Mouse (Mus musculus) testis, adult 2 months (tissue): ENCODE measurements at regions not wholly inside any gene's neighbourhood (a gene's known extent, or its start where the extent isn't known, plus 50 kb on each side); places are given as distances from the start of the nearest gene placed in this dataset.

Experiments used
- H3K27ac ChIP-seq: fragments of 200-500 bp; 2 replicates; pipeline ENCODE4 v1.5.1; 2012; ENCODE audit warnings: low read depth, low read length; ENCODE audit not compliant: control insufficient read depth, insufficient read depth
- H3K27me3 ChIP-seq: fragments of 200-500 bp; 2 replicates; pipeline ENCODE4 v1.6.1; 2012; ENCODE audit warnings: mild to moderate bottlenecking, low read length, moderate library complexity; ENCODE audit not compliant: control insufficient read depth, insufficient read depth
- H3K36me3 ChIP-seq: fragments of 200-500 bp; 2 replicates; pipeline ENCODE4 v1.6.1; 2012; ENCODE audit warnings: mild to moderate bottlenecking, low read length; ENCODE audit not compliant: control insufficient read depth, insufficient read depth
- H3K4me1 ChIP-seq: fragments of 200-500 bp; 2 replicates; pipeline ENCODE4 v1.6.1; 2012; ENCODE audit warnings: low read length; ENCODE audit not compliant: control insufficient read depth, insufficient read depth
- H3K4me3 ChIP-seq: fragments of 200-500 bp; 2 replicates; pipeline ENCODE4 v1.5.1; 2012; ENCODE audit warnings: low read depth, mild to moderate bottlenecking, low read length, moderate library complexity, mixed read lengths; ENCODE audit not compliant: control insufficient read depth
- CTCF ChIP-seq: fragments of 200-500 bp; IDR thresholded peaks from 2 replicates; pipeline ENCODE4 v1.5.1; 2012; ENCODE audit warnings: low read depth, mild to moderate bottlenecking, inconsistent platforms, low read length, moderate library complexity; ENCODE audit not compliant: control insufficient read depth, insufficient read depth, insufficient replicate concordance
- POLR2A ChIP-seq: fragments of 200-500 bp; IDR thresholded peaks from 2 replicates; pipeline ENCODE4 v1.6.1; 2012; ENCODE audit warnings: low read depth, mild to moderate bottlenecking, inconsistent platforms, low read length, moderate library complexity; ENCODE audit not compliant: control insufficient read depth

DNA sequence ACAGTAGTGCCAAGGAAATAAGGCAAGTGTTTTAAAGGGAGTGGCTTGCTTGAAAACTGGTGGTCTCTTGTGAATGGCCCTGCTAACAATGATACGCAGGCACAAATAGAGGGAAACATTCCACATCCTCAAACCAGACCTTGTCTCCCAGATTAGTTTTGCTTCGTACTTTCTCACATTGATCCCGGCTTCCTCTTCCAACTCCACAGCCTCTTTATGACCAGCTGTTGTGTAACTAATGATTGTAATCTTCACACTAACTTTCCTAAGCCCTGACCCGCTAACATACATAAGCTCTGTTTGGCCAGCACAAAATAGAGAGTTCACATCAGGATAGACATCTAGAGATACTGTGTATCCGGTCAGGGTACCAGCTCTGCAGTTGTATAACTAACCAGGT is 116.3 kb upstream of the Arhgap28 start:
- no peak for TF ChIP-seq CTCF
- no peak for TF ChIP-seq POLR2A
- no peak overlapping the region for H3K4me3 ChIP-seq
- H3K27ac ChIP-seq, result no peak overlapping the region
- no peaks in the 10 kb centered on the region for H3K36me3 ChIP-seq
- H3K27me3 ChIP-seq, result no peaks in the 10 kb centered on the region
- no peaks in the 10 kb centered on the region; the same call in 1 of the 2 replicates for H3K4me1 ChIP-seq

- Histone ChIP-seq H3K4me3 (no peak overlapping the region), H3K4me1 (no peaks in the 10 kb centered on the region; the same call in 1 of the 2 replicates), H3K27ac (no peak overlapping the region), H3K27me3 (no peaks in the 10 kb centered on the region), H3K36me3 (no peaks in the 10 kb centered on the region)
- no peak for TF ChIP-seq POLR2A
- no peak for TF ChIP-seq CTCF
Observed at GRCm38 (mm10) chr17:68120744-68121143, 116.8 kb upstream of the Arhgap28 start.

- no peaks in the 10 kb centered on the region for H3K27me3 ChIP-seq
- TF ChIP-seq CTCF, result no peak
- TF ChIP-seq POLR2A, result no peak
Observed at GRCm38 (mm10) chr17:68134373-68134772, 130.5 kb upstream of the Arhgap28 start.

GRCm38 (mm10) chr17:68135436-68135835 is 131.5 kb upstream of the Arhgap28 start:
- Histone ChIP-seq H3K4me1 (no peaks in the 10 kb centered on the region), H3K4me3 (no peak overlapping the region), H3K36me3 (no peaks in the 10 kb centered on the region), H3K27me3 (no peaks in the 10 kb centered on the region), H3K27ac (no peak overlapping the region)
- no peak for TF ChIP-seq POLR2A
- no peak for TF ChIP-seq CTCF

More at GRCm38 (mm10) chr17:68134373-68134772, 130.5 kb upstream of the Arhgap28 start:
- Histone ChIP-seq H3K27ac (no peak overlapping the region), H3K4me3 (no peak overlapping the region), H3K36me3 (no peaks in the 10 kb centered on the region), H3K4me1 (no peaks in the 10 kb centered on the region)

GRCm38 (mm10) chr17:68143307-68143706 is 130.3 kb upstream of the L3mbtl4 start:
- no peaks in the 10 kb centered on the region for H3K36me3 ChIP-seq
- no peak overlapping the region for H3K27ac ChIP-seq
- no peak for TF ChIP-seq POLR2A
- no peak for TF ChIP-seq CTCF
- H3K4me1 ChIP-seq, result no peaks in the 10 kb centered on the region
- no peaks in the 10 kb centered on the region for H3K27me3 ChIP-seq
- H3K4me3 ChIP-seq, result no peak overlapping the region

DNA sequence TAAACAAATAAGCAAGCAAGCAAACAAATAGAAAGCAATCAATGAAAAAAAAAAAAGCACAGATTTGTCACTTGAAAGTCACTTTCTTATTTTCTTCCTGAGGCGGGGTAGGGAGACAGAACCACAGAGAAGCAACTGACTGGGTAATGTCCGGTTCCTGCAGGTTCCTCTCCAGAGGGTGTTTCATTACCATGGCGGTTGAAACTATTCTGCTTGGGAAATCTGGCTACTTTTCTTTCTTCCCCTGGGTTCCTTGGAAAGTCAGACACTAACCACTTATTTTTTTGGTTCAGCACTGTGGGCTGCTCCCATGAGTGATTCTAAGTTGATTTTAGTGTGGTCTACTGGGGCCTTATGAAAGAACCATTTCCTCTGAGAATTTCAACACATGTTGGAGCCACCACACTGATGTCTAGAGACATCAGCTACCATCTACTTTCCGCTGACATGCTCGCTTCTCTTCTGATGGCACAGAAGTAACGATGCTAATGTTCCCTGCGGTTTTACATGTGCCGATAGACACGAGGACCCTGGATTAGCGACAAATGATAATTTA is 124.3 kb upstream of the L3mbtl4 start:
- Histone ChIP-seq H3K4me3 (no peak overlapping the region), H3K27me3 (no peaks in the 10 kb centered on the region), H3K4me1 (no peaks in the 10 kb centered on the region), H3K36me3 (no peaks in the 10 kb centered on the region), H3K27ac (no peak overlapping the region)
- TF ChIP-seq CTCF (no peak), POLR2A (no peak)

DNA sequence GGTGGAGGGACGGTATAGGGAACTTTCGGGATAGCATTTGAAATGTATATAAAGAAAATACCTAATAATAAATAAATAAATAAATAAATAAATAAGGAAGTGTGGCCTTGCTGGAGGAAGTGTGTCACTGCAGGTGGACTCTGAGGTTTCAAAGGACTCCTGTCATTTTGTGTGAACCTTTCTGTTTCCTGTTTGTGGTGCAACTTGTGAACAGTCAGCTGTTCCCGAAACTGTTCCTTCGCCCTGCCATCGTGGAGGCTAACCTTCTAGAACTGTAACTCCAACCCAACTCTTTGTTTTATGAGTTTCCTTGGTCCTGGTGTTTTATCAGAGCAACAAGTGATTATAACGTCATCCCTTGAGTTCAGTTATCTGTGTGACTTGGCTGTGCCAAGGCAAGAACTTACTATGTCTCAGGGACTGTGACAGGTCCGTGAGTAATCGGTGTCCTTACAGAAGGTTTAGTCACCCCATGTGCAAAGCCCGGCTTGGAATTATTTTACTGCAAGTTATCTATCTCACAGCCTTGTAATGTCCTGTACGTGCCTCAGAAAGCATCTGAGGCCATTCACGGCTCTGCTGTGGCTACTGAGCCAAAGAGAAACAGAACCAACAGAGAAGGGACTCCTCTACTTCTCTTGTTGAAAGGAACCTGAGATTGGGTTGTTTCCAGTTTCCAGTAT is 121.0 kb upstream of the L3mbtl4 start:
- no peak overlapping the region for H3K4me3 ChIP-seq
- no peaks in the 10 kb centered on the region for H3K36me3 ChIP-seq
- no peak overlapping the region for H3K27ac ChIP-seq
- H3K27me3 ChIP-seq, result no peaks in the 10 kb centered on the region
- no peak for TF ChIP-seq POLR2A
- TF ChIP-seq CTCF, result no peak
- H3K4me1 ChIP-seq, result no peaks in the 10 kb centered on the region

GRCm38 (mm10) chr17:68154879-68155278 is 118.7 kb upstream of the L3mbtl4 start:
- no peak overlapping the region for H3K4me3 ChIP-seq
- H3K27me3 ChIP-seq, result no peaks in the 10 kb centered on the region
- no peak for TF ChIP-seq POLR2A
- no peak for TF ChIP-seq CTCF
- H3K27ac ChIP-seq, result no peak overlapping the region
- no peaks in the 10 kb centered on the region for H3K36me3 ChIP-seq
- no peaks in the 10 kb centered on the region for H3K4me1 ChIP-seq
